Mouse (Mus musculus): ENCODE results near the gene Ceacam19. TPM values are rescaled to one million over a fixed set of nuclear protein-coding genes. Genes with fewer than 3 reads are reported as not detected.

Gene Ceacam19
- polyA plus RNA-seq, 1 experiment from 2014 or later, result not detected

- Histone ChIP-seq H3K9me3 (ENCODE audit: control insufficient read depth) (no peaks in the 10 kb centered on the region), H3K9ac (ENCODE audit: low read depth, low read length) (no peak overlapping the region), H3K4me2 (replicated peaks; ENCODE audit: low read depth) (no peak overlapping the region), H3K27ac (ENCODE audit: low read depth, low read length) (no peak overlapping the region), H3K4me1 (replicated peaks; ENCODE audit: control insufficient read depth, insufficient read depth, low read length) (0 out of 2 replicates have a peak, but pooled peaks cover under 1% of the 10 kb centered on the region), H3K36me3 (ENCODE audit: control insufficient read depth, insufficient read depth) (no peaks in the 10 kb centered on the region), H3K27me3 (replicated peaks; ENCODE audit: control insufficient read depth, insufficient read depth, low read length) (no peaks in the 10 kb centered on the region), H3K4me3 (ENCODE audit: low read depth, low read length) (no peak overlapping the region)
- 45% methylated on average over 5 of the region's 5 CpGs for WGBS
- peak; percentile 77 for TF ChIP-seq CTCF (IDR thresholded peaks at IDR 0.05; ENCODE audit: low read depth)
- no peak for ATAC-seq
These were observed 15.7 kb downstream of the Ceacam19 start for GRCm38 (mm10) chr7:19871943-19872601.

- Histone ChIP-seq H3K36me3 (ENCODE audit: control insufficient read depth, insufficient read depth) (no peaks in the 10 kb centered on the region), H3K4me1 (replicated peaks; ENCODE audit: control insufficient read depth, insufficient read depth, low read length) (no peaks in the 10 kb centered on the region), H3K27me3 (replicated peaks; ENCODE audit: control insufficient read depth, insufficient read depth, low read length) (no peaks in the 10 kb centered on the region), H3K9ac (ENCODE audit: low read depth, low read length) (no peak overlapping the region), H3K4me3 (ENCODE audit: low read depth, low read length) (no peak overlapping the region), H3K27ac (ENCODE audit: low read depth, low read length) (no peak overlapping the region), H3K4me2 (replicated peaks; ENCODE audit: low read depth) (no peak overlapping the region), H3K9me3 (ENCODE audit: control insufficient read depth) (no peaks in the 10 kb centered on the region)
- ATAC-seq, result no peak
- TF ChIP-seq CTCF (IDR thresholded peaks at IDR 0.05; ENCODE audit: low read depth), result no peak
- WGBS, result 62% methylated on average over 10 of the region's 10 CpGs
These were observed 16.6 kb downstream of the Ceacam19 start for GRCm38 (mm10) chr7:19871137-19871621.

GRCm38 (mm10) chr7:19867751-19868399 lies 19.9 kb downstream of the Ceacam19 start:
- Histone ChIP-seq H3K4me1 (replicated peaks; ENCODE audit: control insufficient read depth, insufficient read depth, low read length) (no peaks in the 10 kb centered on the region), H3K9ac (ENCODE audit: low read depth, low read length) (no peak overlapping the region), H3K4me2 (replicated peaks; ENCODE audit: low read depth) (no peak overlapping the region), H3K9me3 (ENCODE audit: control insufficient read depth) (no peaks in the 10 kb centered on the region), H3K27ac (ENCODE audit: low read depth, low read length) (0 out of 2 replicates have a peak overlapping the region, but pooled peaks have one; percentile 9), H3K27me3 (replicated peaks; ENCODE audit: control insufficient read depth, insufficient read depth, low read length) (no peaks in the 10 kb centered on the region), H3K36me3 (ENCODE audit: control insufficient read depth, insufficient read depth) (no peaks in the 10 kb centered on the region), H3K4me3 (ENCODE audit: low read depth, low read length) (no peak overlapping the region)
- WGBS, result 55% methylated on average over 16 of the region's 16 CpGs
- ATAC-seq, result peak; percentile 61
- TF ChIP-seq CTCF (IDR thresholded peaks at IDR 0.05; ENCODE audit: low read depth), result no peak

GRCm38 (mm10) chr7:19866490-19866889 lies 21.3 kb downstream of the Ceacam19 start:
- Histone ChIP-seq H3K27ac (ENCODE audit: low read depth, low read length) (peak overlapping the region; percentile 58), H3K9ac (ENCODE audit: low read depth, low read length) (no peak overlapping the region), H3K4me3 (ENCODE audit: low read depth, low read length) (no peak overlapping the region), H3K27me3 (replicated peaks; ENCODE audit: control insufficient read depth, insufficient read depth, low read length) (no peaks in the 10 kb centered on the region), H3K4me2 (replicated peaks; ENCODE audit: low read depth) (no peak overlapping the region), H3K4me1 (replicated peaks; ENCODE audit: control insufficient read depth, insufficient read depth, low read length) (no peaks in the 10 kb centered on the region), H3K36me3 (ENCODE audit: control insufficient read depth, insufficient read depth) (no peaks in the 10 kb centered on the region), H3K9me3 (ENCODE audit: control insufficient read depth) (no peaks in the 10 kb centered on the region)
- ATAC-seq, result no peak
- WGBS, result 53% methylated on average over 6 of the region's 6 CpGs
- no peak for TF ChIP-seq CTCF (IDR thresholded peaks at IDR 0.05; ENCODE audit: low read depth)

- Histone ChIP-seq H3K4me3 (ENCODE audit: low read depth, low read length) (no peak overlapping the region), H3K27me3 (replicated peaks; ENCODE audit: control insufficient read depth, insufficient read depth, low read length) (no peaks in the 10 kb centered on the region), H3K9ac (ENCODE audit: low read depth, low read length) (no peak overlapping the region), H3K9me3 (ENCODE audit: control insufficient read depth) (no peaks in the 10 kb centered on the region), H3K4me2 (replicated peaks; ENCODE audit: low read depth) (no peak overlapping the region), H3K27ac (ENCODE audit: low read depth, low read length) (peak overlapping the region; percentile 58), H3K36me3 (ENCODE audit: control insufficient read depth, insufficient read depth) (no peaks in the 10 kb centered on the region), H3K4me1 (replicated peaks; ENCODE audit: control insufficient read depth, insufficient read depth, low read length) (no peaks in the 10 kb centered on the region)
- ATAC-seq, result peak; percentile 55
- TF ChIP-seq CTCF (IDR thresholded peaks at IDR 0.05; ENCODE audit: low read depth), result no peak
- WGBS, result 63% methylated on average over 8 of the region's 8 CpGs
These were observed 22.3 kb downstream of the Ceacam19 start for GRCm38 (mm10) chr7:19865246-19866036.

- H3K27ac ChIP-seq (ENCODE audit: low read depth, low read length), result no peak overlapping the region
- H3K4me3 ChIP-seq (ENCODE audit: low read depth, low read length), result no peak overlapping the region
- no peak overlapping the region for H3K9ac ChIP-seq (ENCODE audit: low read depth, low read length)
- H3K4me2 ChIP-seq (replicated peaks; ENCODE audit: low read depth), result no peak overlapping the region
- ATAC-seq, result no peak
- TF ChIP-seq CTCF (IDR thresholded peaks at IDR 0.05; ENCODE audit: low read depth), result no peak
- H3K27me3 ChIP-seq (replicated peaks; ENCODE audit: control insufficient read depth, insufficient read depth, low read length), result no peaks in the 10 kb centered on the region
- no peaks in the 10 kb centered on the region for H3K4me1 ChIP-seq (replicated peaks; ENCODE audit: control insufficient read depth, insufficient read depth, low read length)
- H3K36me3 ChIP-seq (ENCODE audit: control insufficient read depth, insufficient read depth), result no peaks in the 10 kb centered on the region
- WGBS, result 45% methylated on average over 2 of the region's 2 CpGs
- no peaks in the 10 kb centered on the region for H3K9me3 ChIP-seq (ENCODE audit: control insufficient read depth)
These were observed 23.5 kb downstream of the Ceacam19 start for GRCm38 (mm10) chr7:19864241-19864640.

All from intestine, postnatal 0 days (tissue).